Mouse (Mus musculus): ENCODE results near the gene Thegl. TPM values are rescaled to one million over a fixed set of nuclear protein-coding genes. Genes with fewer than 3 reads are reported as not detected.

Gene Thegl
- not detected in 2 replicates for total RNA-seq (2012; rRNA removed)
- polyA plus RNA-seq (2012; ENCODE audit: insufficient read depth in 1 of 2, insufficient read length in 2 of 2, low read depth in 1 of 2, low replicate concordance in 2 of 2, missing spikeins in 1 of 2): not detected

DNA sequence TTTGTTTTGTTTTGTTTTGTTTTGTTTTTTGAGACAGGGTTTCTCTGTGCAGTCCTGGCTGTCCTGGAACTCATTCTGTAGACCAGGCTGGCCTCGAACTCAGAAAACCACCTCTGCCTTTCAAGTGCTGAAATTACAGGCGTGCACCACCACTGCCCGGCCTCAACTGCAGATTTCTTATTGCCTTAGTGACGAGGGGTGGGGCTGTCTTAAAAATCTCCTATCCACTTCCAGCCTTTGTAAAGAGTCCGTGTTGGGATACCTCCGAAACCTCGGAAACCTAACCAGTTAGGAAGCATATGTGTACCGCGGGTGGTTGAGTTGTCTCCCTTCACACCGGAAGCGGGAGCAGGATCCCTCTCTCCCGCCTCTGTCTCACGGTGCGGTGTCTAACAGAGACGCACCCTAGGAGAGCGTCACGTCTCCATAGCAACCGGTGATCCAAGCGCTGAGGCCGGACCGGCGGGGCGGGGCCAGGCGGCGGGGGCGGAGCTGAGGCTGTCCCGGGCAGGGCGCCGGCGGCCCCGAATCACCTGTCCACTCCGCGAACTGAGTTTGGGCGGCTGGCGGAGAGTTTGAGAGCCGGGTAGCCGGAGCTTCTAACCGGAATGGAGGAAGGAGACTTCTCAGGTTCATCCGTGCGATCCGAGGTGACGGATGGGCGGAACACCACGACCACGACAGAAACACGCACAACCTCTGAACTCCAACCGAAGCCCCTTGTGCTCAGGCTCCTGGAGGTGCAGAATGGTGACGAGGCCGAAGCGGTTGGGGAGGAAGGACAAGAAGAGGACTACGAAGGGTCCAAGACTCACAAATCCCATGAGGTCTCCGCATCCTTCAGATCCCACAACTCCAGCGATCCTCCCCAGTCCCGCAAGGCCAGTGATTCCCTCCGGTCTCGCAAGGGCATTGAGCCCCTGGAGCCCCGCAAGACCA is at the start of gene Thegl:
TSS of gene Thegl (plus strand) at position 480 of the 939 bp plus-strand sequence.
- no peaks in the 10 kb centered on the region for H3K27me3 ChIP-seq (ENCODE audit: control insufficient read depth in 1 of 2, insufficient read depth in 2 of 2, low read length in 2 of 2)
- DNase-seq (ENCODE audit: low read depth, low spot score): no peak
- no peak within 1 kb of the TSS for H3K9ac ChIP-seq (ENCODE audit: control insufficient read depth, low read depth, low read length, poor library complexity, severe bottlenecking)
- H3K36me3 ChIP-seq (ENCODE audit: control insufficient read depth in 1 of 2, insufficient read depth in 2 of 2, low read length in 2 of 2): peaks cover 0 to 13% of the 10 kb centered on the region in 2 experiments; a peak in 2 of 4 replicates
- H3K4me3 ChIP-seq (ENCODE audit: control insufficient read depth in 1 of 2, insufficient read depth in 1 of 2, low read depth in 2 of 2, low read length in 2 of 2): no peak within 1 kb of the TSS
- TF ChIP-seq GATA1 (IDR thresholded peaks at IDR 0.05; ENCODE audit: low read depth, low read length): no peak
- TF ChIP-seq USF1 (IDR thresholded peaks at IDR 0.05; ENCODE audit: low read depth, low read length): no peak
- no peak for TF ChIP-seq ZC3H11A (IDR thresholded peaks at IDR 0.05; ENCODE audit: low read depth, low read length)
- no peak for TF ChIP-seq ZNF384 (IDR thresholded peaks at IDR 0.05; ENCODE audit: low read depth, low read length)
- TF ChIP-seq SMC3 (IDR thresholded peaks at IDR 0.05; ENCODE audit: low read depth, low read length): no peak
- TF ChIP-seq JUND (IDR thresholded peaks at IDR 0.05; ENCODE audit: low read depth, low read length): no peak
- no peaks in the 10 kb centered on the region for H3K9me3 ChIP-seq (replicated peaks; ENCODE audit: insufficient read depth, low read length)
- H3K4me1 ChIP-seq (ENCODE audit: control insufficient read depth in 1 of 2, insufficient read depth in 2 of 2, low read length in 2 of 2): peaks cover 5% of the 10 kb centered on the region in 2 experiments; a peak in 3 of 4 replicates
- no peak within 1 kb of the TSS for H3K27ac ChIP-seq (ENCODE audit: control insufficient read depth, low read depth, low read length)
- H3K79me2 ChIP-seq (ENCODE audit: control insufficient read depth, insufficient read depth, low read length, poor library complexity): no peaks in the 10 kb centered on the region

DNA sequence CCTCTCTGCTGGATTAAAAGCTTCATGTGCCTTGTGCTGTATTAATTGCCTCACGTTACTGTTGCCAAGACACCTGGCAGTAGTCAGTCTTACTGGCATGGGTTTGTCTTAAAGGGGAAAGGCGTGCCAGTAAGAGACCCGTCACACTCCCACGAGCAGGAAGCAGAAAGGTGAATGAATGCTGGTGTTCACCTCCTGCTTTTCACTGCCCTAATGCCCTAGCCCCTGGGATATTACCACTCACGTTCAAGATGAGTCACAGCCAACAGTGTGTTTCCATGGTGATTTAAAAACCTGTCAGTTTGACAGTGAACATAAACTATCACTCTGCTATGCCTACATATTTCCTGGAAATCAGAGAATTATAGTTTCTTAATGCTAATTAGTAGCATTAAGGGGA is 46.6 kb upstream of the Thegl start:
- DNase-seq (ENCODE audit: low read depth, low spot score): no peak
- no peak for TF ChIP-seq GABPA (IDR thresholded peaks at IDR 0.05; ENCODE audit: low read depth, low read length)
- no peak for TF ChIP-seq CTCF (IDR thresholded peaks at IDR 0.05 in 2 of 3, conservative IDR thresholded peaks at IDR 0.05 in 1 of 3; ENCODE audit: control insufficient read depth in 1 of 3, insufficient read depth in 1 of 3, low read depth in 2 of 3, low read length in 3 of 3, poor library complexity in 1 of 3, severe bottlenecking in 1 of 3)
- TF ChIP-seq MAZ (IDR thresholded peaks at IDR 0.05; ENCODE audit: low read depth, low read length): no peak
- TF ChIP-seq CHD1 (IDR thresholded peaks at IDR 0.05; ENCODE audit: low read depth, low read length): no peak
- TF ChIP-seq MEF2A (IDR thresholded peaks at IDR 0.05; ENCODE audit: extremely low read depth, insufficient replicate concordance, low read depth, low read length, poor library complexity, severe bottlenecking): no peak
- TF ChIP-seq POLR2A (IDR thresholded peaks at IDR 0.05; ENCODE audit: control insufficient read depth in 1 of 2, insufficient read depth in 1 of 2, low read depth in 1 of 2, low read length in 2 of 2, poor library complexity in 1 of 2): no peak
- TF ChIP-seq SMC3 (IDR thresholded peaks at IDR 0.05; ENCODE audit: low read depth, low read length): no peak
- no peak for TF ChIP-seq MYB (IDR thresholded peaks at IDR 0.05; ENCODE audit: low read depth, low read length)
- no peak for TF ChIP-seq E2F4 (IDR thresholded peaks at IDR 0.05; ENCODE audit: borderline replicate concordance, low read depth, low read length)
- TF ChIP-seq UBTF (IDR thresholded peaks at IDR 0.05; ENCODE audit: borderline replicate concordance, insufficient read depth, low read depth, low read length): no peak
- TF ChIP-seq MYC (IDR thresholded peaks at IDR 0.05; ENCODE audit: low read depth, low read length): no peak
- no peak for TF ChIP-seq GATA1 (IDR thresholded peaks at IDR 0.05; ENCODE audit: low read depth, low read length)
- no peak for TF ChIP-seq MAFK (IDR thresholded peaks at IDR 0.05; ENCODE audit: borderline replicate concordance, low read depth, low read length)
- no peak for TF ChIP-seq EP300 (IDR thresholded peaks at IDR 0.05; ENCODE audit: low read depth in 1 of 2, low read length in 2 of 2)
- no peak; the same call in 1 of the 2 replicates for TF ChIP-seq POLR2AphosphoS2 (IDR thresholded peaks at IDR 0.05; ENCODE audit: low read length)
- TF ChIP-seq HCFC1 (IDR thresholded peaks at IDR 0.05; ENCODE audit: low read depth, low read length): no peak
- TF ChIP-seq MXI1 (IDR thresholded peaks at IDR 0.05; ENCODE audit: low read depth, low read length): no peak
- peaks cover 2 to 4% of the 10 kb centered on the region in 2 experiments; a peak in 2 of 4 replicates for H3K4me1 ChIP-seq (ENCODE audit: control insufficient read depth in 1 of 2, insufficient read depth in 2 of 2, low read length in 2 of 2)
- H3K79me2 ChIP-seq (ENCODE audit: control insufficient read depth, insufficient read depth, low read length, poor library complexity): peaks cover 1% of the 10 kb centered on the region; the same call in 1 of the 2 replicates
- no peaks in the 10 kb centered on the region for H3K27me3 ChIP-seq (ENCODE audit: control insufficient read depth in 1 of 2, insufficient read depth in 2 of 2, low read length in 2 of 2)
- H3K9ac ChIP-seq (ENCODE audit: control insufficient read depth, low read depth, low read length, poor library complexity, severe bottlenecking): no peak overlapping the region
- no peak overlapping the region for H3K27ac ChIP-seq (ENCODE audit: control insufficient read depth, low read depth, low read length)
- no peak overlapping the region for H3K4me3 ChIP-seq (ENCODE audit: control insufficient read depth in 1 of 2, insufficient read depth in 1 of 2, low read depth in 2 of 2, low read length in 2 of 2)
- peaks cover 10 to 16% of the 10 kb centered on the region in 2 experiments for H3K36me3 ChIP-seq (ENCODE audit: control insufficient read depth in 1 of 2, insufficient read depth in 2 of 2, low read length in 2 of 2)
- H3K9me3 ChIP-seq (replicated peaks; ENCODE audit: insufficient read depth, low read length): no peaks in the 10 kb centered on the region

All from MEL (cell line).